Mouse (Mus musculus) adrenal gland, postnatal 14 days (tissue): Measurements from ENCODE around the gene Pou2f1. TPM values are rescaled to one million over a fixed set of nuclear protein-coding genes. Genes with fewer than 3 reads are reported as not detected.

Experiments used
- total RNA-seq: library from RNA; stranded (reverse); gene quantifications from 2 replicates; pipeline ENCODE4 v1.2.3, GENCODE M21; 2021

Pou2f1 gene
- total RNA-seq, 1 experiment from 2014 or later, result 15.0 TPM

Other genes with a start within 250 kb of the Pou2f1 start
- 36.6 and 56.6 TPM in 2 replicates for gene Creg1, start 238.9 kb downstream of the Pou2f1 start, total RNA-seq
- gene Cd247, start 214.0 kb downstream of the Pou2f1 start, total RNA-seq, result 1.3 and 9.1 TPM in 2 replicates
- gene Dusp27, start 125.2 kb upstream of the Pou2f1 start, total RNA-seq, result 0.07 and 0.26 TPM in 2 replicates
- gene Gpa33, start 127.6 kb upstream of the Pou2f1 start, total RNA-seq, result 0.15 TPM in 1 of 2 replicates, not detected in the other
- gene Mael, start 236.1 kb upstream of the Pou2f1 start, total RNA-seq, result not detected in 2 replicates